Comparison of ENCODE assay signal across 7 mouse cellular contexts in the genomic region with DNA sequence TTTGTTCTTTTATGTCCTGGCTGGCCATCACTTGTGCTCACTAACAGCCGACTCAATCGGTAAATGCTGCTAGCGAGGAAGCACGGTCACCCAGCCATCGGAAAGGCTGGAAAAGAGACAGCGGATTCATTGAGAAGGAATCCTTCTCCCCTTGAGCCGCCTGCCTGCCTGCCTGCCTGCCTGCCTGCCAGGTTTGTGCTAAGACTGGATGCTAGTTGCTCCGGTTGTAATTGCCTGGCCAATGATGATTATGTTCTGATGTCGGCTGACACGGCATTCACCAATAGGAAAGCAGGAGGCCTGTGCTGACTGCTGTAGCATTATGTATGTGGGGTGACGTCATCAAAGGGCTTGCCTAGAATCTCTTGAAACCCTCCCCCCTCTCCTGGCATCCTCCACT. TPM values are rescaled to one million over a fixed set of nuclear protein-coding genes. Genes with fewer than 3 reads are reported as not detected.
A peak's percentile ranks its signal among the peaks of the same experiment; 100 is the strongest.
DNase-seq lines count a peak whose midpoint lies in the region; ATAC-seq lines count a peak whose summit lies in the region.

No protein-coding gene starts in this region.

- peak; percentile 88 for ATAC-seq in embryonic facial prominence, embryonic 11.5 days (replicated peaks; ENCODE audit: insufficient number of reproducible peaks, low FRiP score, low TSS enrichment, low read depth)
- peak; percentile 90 for ATAC-seq in limb, embryonic 11.5 days (ENCODE audit: insufficient number of reproducible peaks, low FRiP score, low TSS enrichment, low read depth)
- ATAC-seq in midbrain, embryonic 14.5 days (ENCODE audit: low FRiP score, low TSS enrichment) = peak; percentile 93

- H3K36me3 ChIP-seq in embryonic facial prominence, embryonic 11.5 days (replicated peaks; ENCODE audit: control insufficient read depth, insufficient read depth, low read depth, low read length) = no peaks in the 10 kb centered on the region
- H3K36me3 ChIP-seq in limb, embryonic 11.5 days (ENCODE audit: control insufficient read depth, insufficient read depth, low read length) = no peaks in the 10 kb centered on the region; the same call in 1 of the 2 replicates
- H3K36me3 ChIP-seq in midbrain, embryonic 14.5 days (ENCODE audit: control insufficient read depth, insufficient read depth, low read length) = no peaks in the 10 kb centered on the region

- peak overlapping the region; percentile 70 for H3K27ac ChIP-seq in embryonic facial prominence, embryonic 11.5 days (replicated peaks; ENCODE audit: low read depth, low read length)
- peak overlapping the region; percentile 94 for H3K27ac ChIP-seq in limb, embryonic 11.5 days (replicated peaks; ENCODE audit: low read depth, low read length)
- H3K27ac ChIP-seq in midbrain, embryonic 14.5 days (replicated peaks; ENCODE audit: low read depth, low read length) = peak overlapping the region; percentile 93

- WGBS in embryonic facial prominence, embryonic 11.5 days = under 1% methylated on average over 11 of the region's 11 CpGs
- WGBS in limb, embryonic 11.5 days = under 1% methylated on average over 11 of the region's 11 CpGs
- WGBS in midbrain, embryonic 14.5 days = under 1% methylated on average over 11 of the region's 11 CpGs

- no peaks in the 10 kb centered on the region for H3K27me3 ChIP-seq in embryonic facial prominence, embryonic 11.5 days (ENCODE audit: control insufficient read depth, insufficient read depth, low read length)
- no peaks in the 10 kb centered on the region for H3K27me3 ChIP-seq in limb, embryonic 11.5 days (ENCODE audit: control insufficient read depth, insufficient read depth, low read length)
- no peaks in the 10 kb centered on the region for H3K27me3 ChIP-seq in midbrain, embryonic 14.5 days (ENCODE audit: control insufficient read depth, insufficient read depth, low read length)

- H3K9ac ChIP-seq in embryonic facial prominence, embryonic 11.5 days (replicated peaks; ENCODE audit: low read length) = peak overlapping the region; percentile 26
- peak overlapping the region; percentile 47; the same call in 1 of the 2 replicates for H3K9ac ChIP-seq in limb, embryonic 11.5 days (ENCODE audit: low read length)
- peak overlapping the region; percentile 54 for H3K9ac ChIP-seq in midbrain, embryonic 14.5 days (replicated peaks; ENCODE audit: low read length)

- peak overlapping the region; percentile 38 for H3K4me2 ChIP-seq in embryonic facial prominence, embryonic 11.5 days (ENCODE audit: low read depth, low read length)
- peak overlapping the region; percentile 46 for H3K4me2 ChIP-seq in limb, embryonic 11.5 days (ENCODE audit: low read depth, severe bottlenecking)
- peak overlapping the region; percentile 65 for H3K4me2 ChIP-seq in midbrain, embryonic 14.5 days (ENCODE audit: low read length)

- peak overlapping the region; percentile 24 for H3K4me3 ChIP-seq in embryonic facial prominence, embryonic 11.5 days (ENCODE audit: low read depth, low read length)
- H3K4me3 ChIP-seq in limb, embryonic 11.5 days (ENCODE audit: low read depth, low read length) = peak overlapping the region; percentile 18
- peak overlapping the region; percentile 85 for H3K4me3 ChIP-seq in midbrain, embryonic 14.5 days (replicated peaks; ENCODE audit: low read depth, low read length)

- H3K4me1 ChIP-seq in embryonic facial prominence, embryonic 11.5 days (ENCODE audit: control insufficient read depth, insufficient read depth, low read length) = peaks cover 6% of the 10 kb centered on the region
- peaks cover 16% of the 10 kb centered on the region for H3K4me1 ChIP-seq in limb, embryonic 11.5 days (ENCODE audit: control insufficient read depth, insufficient read depth, low read length)
- H3K4me1 ChIP-seq in midbrain, embryonic 14.5 days (ENCODE audit: control insufficient read depth, insufficient read depth, low read length) = peaks cover 39% of the 10 kb centered on the region

- DNase-seq in adrenal gland, postnatal 14 days = peak; percentile 90
- DNase-seq in embryonic facial prominence, embryonic 11.5 days (ENCODE audit: low spot score) = peak; percentile 99
- DNase-seq in heart, adult 11 months = peak; percentile 99
- DNase-seq in kidney, adult 18-20 months = peak; percentile 77
- peak; percentile 84 for DNase-seq in limb, embryonic 11.5 days (ENCODE audit: low spot score)
- peak; percentile 99 for DNase-seq in midbrain, embryonic 14.5 days
- peak; percentile 51 to 56 for DNase-seq in spleen, adult 18-20 months

- no peaks in the 10 kb centered on the region for H3K9me3 ChIP-seq in embryonic facial prominence, embryonic 11.5 days (replicated peaks; ENCODE audit: control insufficient read depth, low read length)
- no peaks in the 10 kb centered on the region for H3K9me3 ChIP-seq in limb, embryonic 11.5 days (ENCODE audit: control insufficient read depth, low read length)
- no peaks in the 10 kb centered on the region for H3K9me3 ChIP-seq in midbrain, embryonic 14.5 days (ENCODE audit: control insufficient read depth, low read length)

RNA-seq across cellular contexts. Expression of a gene that starts 4.0 kb away (rescaled TPM):
- 53.5 and 61.2 TPM in 2 replicates for total RNA-seq in adrenal gland, postnatal 14 days (2021)
- polyA plus RNA-seq in embryonic facial prominence, embryonic 11.5 days (2014; fragmentation: Nextera tagmentation; extraction: Ambion mirVana) = 46.2 and 48.7 TPM in 2 replicates
- 53.2 and 62.9 TPM in 2 replicates for polyA plus RNA-seq in limb, embryonic 11.5 days (2014; fragmentation: Nextera tagmentation; extraction: Ambion mirVana)
- 30.4 and 33.9 TPM in 2 replicates for polyA plus RNA-seq in midbrain, embryonic 14.5 days (2014; fragmentation: Nextera tagmentation; extraction: Ambion mirVana)

Comparison
In these comparisons a context has a peak if more than half of its experiments do, and no peak if none do; other contexts are left out.
1. Peak in every context shown above with its lines: DNase-seq, ATAC-seq, H3K4me3 ChIP-seq and H3K27ac ChIP-seq.
2. H3K4me3 ChIP-seq: peak in every context shown above with its lines; median percentile 85 in midbrain, embryonic 14.5 days; 24 in embryonic facial prominence, embryonic 11.5 days; 18 in limb, embryonic 11.5 days.